Mouse (Mus musculus): ENCODE results near the gene Slc6a11.

Slc6a11 gene

GRCm38 (mm10) chr6:114267979-114268378 is 136.9 kb downstream of the Slc6a11 start:
- 46% methylated on average over 4 of the region's 4 CpGs for WGBS

- WGBS: 90% methylated on average over 2 of the region's 2 CpGs
Measured at GRCm38 (mm10) chr6:114269589-114269988, 138.5 kb downstream of the Slc6a11 start.

- WGBS: 86% methylated on average over 5 of the region's 5 CpGs
Measured at GRCm38 (mm10) chr6:114270799-114271198, 139.8 kb downstream of the Slc6a11 start.

GRCm38 (mm10) chr6:114272279-114272678 is 141.2 kb downstream of the Slc6a11 start:
- 52% methylated on average over 15 of the region's 15 CpGs for WGBS

GRCm38 (mm10) chr6:114273997-114274728 is 143.1 kb downstream of the Slc6a11 start:
- WGBS: 76% methylated on average over 14 of the region's 14 CpGs

- 58% methylated on average over 8 of the region's 8 CpGs for WGBS
Measured at GRCm38 (mm10) chr6:114275800-114276199, 144.8 kb downstream of the Slc6a11 start.

GRCm38 (mm10) chr6:114282469-114283277 is 151.6 kb downstream of the Slc6a11 start, which contains the start of gene Slc6a1:
Gene Slc6a1, plus strand, starts transcription at chr6:114282635.
- WGBS: 4% methylated on average over 51 of the region's 51 CpGs

GRCm38 (mm10) chr6:114283278-114283770 is 152.3 kb downstream of the Slc6a11 start:
- 7% methylated on average over 8 of the region's 8 CpGs for WGBS

- 51% methylated on average over 10 of the region's 10 CpGs for WGBS
Measured at GRCm38 (mm10) chr6:114283927-114284703, 153.1 kb downstream of the Slc6a11 start.

GRCm38 (mm10) chr6:114285424-114285823 is 154.4 kb downstream of the Slc6a11 start:
- WGBS: 37% methylated on average over 4 of the region's 4 CpGs

- 47% methylated on average over 7 of the region's 7 CpGs for WGBS
Measured at GRCm38 (mm10) chr6:114289106-114289505, 158.1 kb downstream of the Slc6a11 start.

GRCm38 (mm10) chr6:114290184-114290583 is 159.1 kb downstream of the Slc6a11 start:
- WGBS: 25% methylated on average over 8 of the region's 8 CpGs

GRCm38 (mm10) chr6:114290929-114291328 is 159.9 kb downstream of the Slc6a11 start:
- WGBS: 19% methylated on average over 4 of the region's 4 CpGs

GRCm38 (mm10) chr6:114291396-114291795 is 160.4 kb downstream of the Slc6a11 start:
- 34% methylated on average over 5 of the region's 5 CpGs for WGBS

GRCm38 (mm10) chr6:114293511-114293910 is 162.5 kb downstream of the Slc6a11 start:
- whole genome bisulfite sequencing: 37% methylated on average over 8 of the region's 8 CpGs

- WGBS: 77% methylated on average over 4 of the region's 4 CpGs
Measured at GRCm38 (mm10) chr6:114295086-114295485, 164.0 kb downstream of the Slc6a11 start.

- 50% methylated on average over 10 of the region's 10 CpGs for WGBS
Measured at GRCm38 (mm10) chr6:114297260-114298002, 166.4 kb downstream of the Slc6a11 start.

Data from cerebral cortex, adult 2 months (tissue).